In genomic region chr16:49907356-49907755, GRCm38 (mm10) we compare ENCODE assay signal across 9 mouse cellular contexts.
DNase-seq lines count a peak whose midpoint lies in the region; ATAC-seq and TF ChIP-seq lines count a peak whose summit lies in the region.
"Had no signal": no experiment of that assay in that cellular context is flagged by ENCODE, and none has a peak within 500 bp of the region (broad histone marks: within the 10 kb centered on the region; RNA-seq: fewer than 3 reads in every experiment).

No protein-coding gene starts in this region.

- H3K27me3 ChIP-seq in hindbrain, embryonic 12.5 days: no peaks in the 10 kb centered on the region
- no peaks in the 10 kb centered on the region for H3K27me3 ChIP-seq in hindbrain, embryonic 14.5 days (ENCODE audit: control insufficient read depth, insufficient read depth, low read length)
- no peaks in the 10 kb centered on the region for H3K27me3 ChIP-seq in heart, embryonic 13.5 days (replicated peaks)
- no peaks in the 10 kb centered on the region for H3K27me3 ChIP-seq in lung, embryonic 14.5 days (ENCODE audit: insufficient read depth, low read length)

- 0 out of 2 replicates have a peak, but pooled peaks have one; percentile 59 for ATAC-seq in hindbrain, embryonic 12.5 days (ENCODE audit: low FRiP score)
- no peak for ATAC-seq in hindbrain, embryonic 14.5 days (ENCODE audit: low FRiP score)
- ATAC-seq in heart, embryonic 13.5 days (ENCODE audit: extremely low read depth, insufficient number of reproducible peaks, low FRiP score, low TSS enrichment): peak; percentile 38; the same call in 1 of the 2 replicates
- peak; percentile 54; the same call in 1 of the 2 replicates for ATAC-seq in lung, embryonic 14.5 days (ENCODE audit: insufficient read depth)

- no peak overlapping the region for H3K4me3 ChIP-seq in hindbrain, embryonic 12.5 days
- no peak overlapping the region for H3K4me3 ChIP-seq in hindbrain, embryonic 14.5 days (replicated peaks; ENCODE audit: low read length)
- no peak overlapping the region for H3K4me3 ChIP-seq in heart, embryonic 13.5 days
- H3K4me3 ChIP-seq in lung, embryonic 14.5 days (ENCODE audit: low read depth, low read length): no peak overlapping the region

- H3K9ac ChIP-seq in hindbrain, embryonic 12.5 days: no peak overlapping the region
- H3K9ac ChIP-seq in hindbrain, embryonic 14.5 days: no peak overlapping the region
- no peak overlapping the region for H3K9ac ChIP-seq in heart, embryonic 13.5 days
- H3K9ac ChIP-seq in lung, embryonic 14.5 days: no peak overlapping the region

- DNase-seq in hindbrain, embryonic 14.5 days (ENCODE audit: low spot score): no peak
- DNase-seq in ZHBTc4 (ENCODE audit: low read depth, low spot score): peak; percentile 68
- peak; percentile 46 for DNase-seq in lung, embryonic 14.5 days
- DNase-seq in cerebellum, postnatal 10 days: no peak
- no peak for DNase-seq in testis, postnatal 14 days (ENCODE audit: low spot score)
- no peak for DNase-seq in cerebellum, postnatal 36 days

- TF ChIP-seq CTCF in lung, embryonic 14.5 days (IDR thresholded peaks at IDR 0.05; ENCODE audit: low read depth): no peak

- no peak overlapping the region for H3K4me2 ChIP-seq in hindbrain, embryonic 12.5 days (replicated peaks)
- no peak overlapping the region for H3K4me2 ChIP-seq in hindbrain, embryonic 14.5 days (replicated peaks)
- H3K4me2 ChIP-seq in heart, embryonic 13.5 days: no peak overlapping the region
- no peak overlapping the region for H3K4me2 ChIP-seq in lung, embryonic 14.5 days

- 51% methylated on average over 4 of the region's 4 CpGs for WGBS in hindbrain, embryonic 12.5 days
- 51% methylated on average over 4 of the region's 4 CpGs for WGBS in hindbrain, embryonic 14.5 days
- WGBS in heart, embryonic 13.5 days: 13% methylated on average over 4 of the region's 4 CpGs
- 39% methylated on average over 4 of the region's 4 CpGs for WGBS in lung, embryonic 14.5 days

- no peaks in the 10 kb centered on the region for H3K36me3 ChIP-seq in hindbrain, embryonic 12.5 days
- no peaks in the 10 kb centered on the region; the same call in 1 of the 2 replicates for H3K36me3 ChIP-seq in hindbrain, embryonic 14.5 days (replicated peaks; ENCODE audit: control insufficient read depth, insufficient read depth)
- peaks cover 35% of the 10 kb centered on the region for H3K36me3 ChIP-seq in heart, embryonic 13.5 days
- H3K36me3 ChIP-seq in lung, embryonic 14.5 days (ENCODE audit: insufficient read depth): peaks cover 8% of the 10 kb centered on the region; the same call in 1 of the 2 replicates

- no peaks in the 10 kb centered on the region for H3K9me3 ChIP-seq in hindbrain, embryonic 12.5 days (replicated peaks)
- H3K9me3 ChIP-seq in hindbrain, embryonic 14.5 days (ENCODE audit: control insufficient read depth, low read length): no peaks in the 10 kb centered on the region
- no peaks in the 10 kb centered on the region for H3K9me3 ChIP-seq in heart, embryonic 13.5 days
- H3K9me3 ChIP-seq in lung, embryonic 14.5 days (ENCODE audit: low read depth, low read length): no peaks in the 10 kb centered on the region

- H3K27ac ChIP-seq in hindbrain, embryonic 12.5 days: no peak overlapping the region
- no peak overlapping the region for H3K27ac ChIP-seq in hindbrain, embryonic 14.5 days
- no peak overlapping the region for H3K27ac ChIP-seq in heart, embryonic 13.5 days (replicated peaks)
- H3K27ac ChIP-seq in lung, embryonic 14.5 days (ENCODE audit: low read depth): no peak overlapping the region
- H3K27ac ChIP-seq: macrophage had no signal

- H3K4me1 ChIP-seq in hindbrain, embryonic 12.5 days: no peaks in the 10 kb centered on the region
- no peaks in the 10 kb centered on the region; the same call in 1 of the 2 replicates for H3K4me1 ChIP-seq in hindbrain, embryonic 14.5 days (replicated peaks; ENCODE audit: control insufficient read depth, insufficient read depth, low read length)
- H3K4me1 ChIP-seq in heart, embryonic 13.5 days: peaks cover 46% of the 10 kb centered on the region
- H3K4me1 ChIP-seq in lung, embryonic 14.5 days (ENCODE audit: insufficient read depth): 0 out of 2 replicates have a peak, but pooled peaks cover 3% of the 10 kb centered on the region

Comparison
In these comparisons a context has a peak if more than half of its experiments do, and no peak if none do; other contexts are left out.
1. DNase-seq: peak in ZHBTc4 (single experiment) and lung, embryonic 14.5 days (single experiment); none in hindbrain, embryonic 14.5 days (single experiment), cerebellum, postnatal 10 days (0 of 2), testis, postnatal 14 days (single experiment) and cerebellum, postnatal 36 days (0 of 2).